Mouse (Mus musculus) megakaryocyte, embryonic 14.5 days (primary cell): ENCODE results near the gene Cnot1.

Source experiments
- FLI1 ChIP-seq: IDR thresholded peaks from 2 replicates; pipeline ENCODE4 v1.6.1; 2012; ENCODE audit warnings: low read length, inconsistent platforms, mixed read lengths
- GATA1 ChIP-seq: IDR thresholded peaks from 3 replicates; pipeline ENCODE4 v1.6.1; 2012; ENCODE audit warnings: mixed read lengths, low read length, inconsistent platforms, borderline replicate concordance

GRCm38 (mm10) chr8:95808631-95809030, 1.4 kb upstream of the Cnot1 start:
- TF ChIP-seq GATA1 (no peak), FLI1 (no peak)
